Mouse (Mus musculus) thymus, postnatal 0 days (tissue): ENCODE measurements around the gene Nfam1. TPM values are rescaled to one million over a fixed set of nuclear protein-coding genes. Genes with fewer than 3 reads are reported as not detected.
"Not testable (repeated sequence)": the region's sequence is repeated elsewhere in the genome, so short reads cannot be mapped to it uniquely, and the experiment has no call there.

Experiments used
- DNase-seq: peaks from one replicate; pipeline ENCODE4 v3.0.0-alpha.2; 2015; ENCODE audit warnings: low spot score
- polyA plus RNA-seq: library from polyadenylated mRNA; unstranded; fragments of >200 nt; fragmentation: Nextera tagmentation; extraction: Ambion mirVana; gene quantifications from 2 replicates; pipeline ENCODE4 v1.2.1, GENCODE M21; 2015

The Nfam1 gene
- 3.2 and 3.6 TPM in 2 replicates for polyA plus RNA-seq

DNA sequence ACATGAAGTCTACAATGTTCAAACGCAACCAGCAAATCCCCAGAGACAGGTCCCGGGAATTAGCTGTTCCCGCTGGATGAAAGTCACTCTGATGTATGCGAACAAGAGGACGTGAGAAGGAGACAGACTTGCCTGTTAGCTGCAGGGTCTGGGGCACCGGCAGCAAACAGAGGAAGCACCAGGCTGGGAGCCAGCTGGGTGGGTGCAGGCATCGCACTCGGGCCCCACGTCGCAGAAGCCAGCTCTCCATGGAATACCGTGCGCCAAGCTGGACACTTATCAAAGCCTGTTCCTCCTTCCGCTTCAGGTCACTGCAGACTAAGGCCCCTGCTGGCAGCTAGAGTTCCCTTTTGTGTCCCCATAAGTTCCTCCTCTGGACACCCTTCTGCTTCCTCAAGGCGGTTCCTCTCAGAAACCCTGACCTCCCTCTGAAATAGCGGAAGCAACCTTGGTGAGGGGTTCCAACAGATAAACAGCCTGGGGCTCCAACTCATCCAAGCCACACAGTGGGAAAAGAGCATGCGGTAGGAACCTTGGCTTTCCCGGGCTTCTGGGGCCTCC is at the start of gene Nfam1:
Gene Nfam1, minus strand, starts transcription at position 326 of the 561 bp plus-strand sequence.
- DNase-seq: peak; percentile 38

DNA sequence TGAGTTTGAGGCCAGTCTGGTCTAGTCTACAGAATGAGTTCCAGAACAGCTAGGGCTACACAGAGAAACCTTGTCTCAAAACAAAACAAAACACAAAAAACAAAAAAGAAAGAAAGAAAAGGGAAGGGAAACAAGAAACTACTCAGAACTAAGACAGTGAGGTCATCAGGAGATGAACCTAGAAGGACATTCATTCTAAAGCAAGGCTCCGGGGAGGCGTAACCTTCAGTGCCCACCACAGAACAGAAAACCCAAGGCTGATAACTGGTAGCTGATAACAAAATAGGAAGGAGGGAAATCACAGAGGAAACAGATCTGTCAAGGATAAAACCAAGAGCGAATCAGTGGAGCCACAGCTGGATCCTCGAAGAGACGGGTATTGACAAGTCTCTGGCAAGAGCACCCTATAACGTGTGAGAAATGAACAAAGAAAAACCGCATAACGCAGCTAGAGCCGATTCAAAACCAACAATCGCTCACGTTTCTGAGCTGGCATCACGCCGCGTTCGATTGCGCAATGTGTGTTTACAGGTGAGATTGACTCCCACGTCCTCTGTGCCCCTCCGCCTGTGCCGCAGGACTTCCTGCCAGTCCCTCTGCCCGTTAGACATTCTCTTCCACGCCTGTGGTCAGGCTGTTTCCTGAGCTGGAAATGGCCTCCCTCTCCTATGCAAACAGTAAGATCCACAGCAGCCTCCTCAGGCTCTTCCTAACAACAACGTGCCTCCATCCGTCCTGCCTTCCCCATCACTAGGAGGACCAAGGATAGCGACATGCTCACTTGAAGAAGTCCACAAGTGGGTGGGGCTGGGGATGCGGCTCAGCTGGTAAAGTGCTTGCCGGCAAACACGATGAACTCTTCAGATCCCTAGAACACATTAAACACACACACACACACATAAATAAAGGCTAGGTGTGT is 42.8 kb upstream of the Nfam1 start:
- peak; percentile 20 for DNase-seq

DNA sequence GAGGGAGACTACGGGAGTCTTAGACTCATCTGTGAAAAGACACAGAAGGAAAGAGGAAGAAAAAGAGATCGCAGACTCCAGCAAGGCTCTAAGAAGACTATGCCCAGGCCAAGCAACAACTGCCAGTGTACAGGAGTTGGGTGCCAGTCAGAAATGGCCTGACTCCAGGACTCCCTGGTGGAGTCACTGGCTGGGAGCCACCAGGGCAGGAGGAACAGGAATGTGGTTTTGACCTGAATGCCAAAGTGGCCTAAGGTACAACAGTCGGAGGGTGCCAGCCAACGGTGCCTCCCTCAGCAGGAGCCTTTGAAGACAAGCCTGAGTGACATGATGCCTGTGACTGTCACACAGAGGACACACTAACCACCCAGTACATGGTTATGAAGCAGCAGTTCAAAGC is 41.1 kb upstream of the Nfam1 start:
- DNase-seq: no peak

DNA sequence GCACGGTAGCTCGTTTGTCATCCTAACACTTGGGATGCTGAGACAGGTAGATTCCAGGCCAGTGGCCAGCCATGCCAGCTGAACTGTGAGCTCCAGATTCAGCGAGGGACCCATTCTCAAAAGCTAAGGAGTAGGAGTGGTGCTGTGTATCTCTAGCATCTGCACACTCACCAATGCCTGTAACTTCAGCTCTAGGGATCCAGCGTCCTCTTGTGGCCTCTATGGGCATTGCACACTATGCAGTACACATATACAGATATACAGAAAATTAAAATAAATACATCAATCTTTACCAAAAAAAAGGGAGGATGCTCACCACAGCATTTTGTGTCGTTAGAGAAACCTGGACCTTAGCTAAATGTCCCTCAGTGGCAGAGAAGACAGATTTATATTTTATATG is 38.6 kb upstream of the Nfam1 start:
- DNase-seq: no peak

DNA sequence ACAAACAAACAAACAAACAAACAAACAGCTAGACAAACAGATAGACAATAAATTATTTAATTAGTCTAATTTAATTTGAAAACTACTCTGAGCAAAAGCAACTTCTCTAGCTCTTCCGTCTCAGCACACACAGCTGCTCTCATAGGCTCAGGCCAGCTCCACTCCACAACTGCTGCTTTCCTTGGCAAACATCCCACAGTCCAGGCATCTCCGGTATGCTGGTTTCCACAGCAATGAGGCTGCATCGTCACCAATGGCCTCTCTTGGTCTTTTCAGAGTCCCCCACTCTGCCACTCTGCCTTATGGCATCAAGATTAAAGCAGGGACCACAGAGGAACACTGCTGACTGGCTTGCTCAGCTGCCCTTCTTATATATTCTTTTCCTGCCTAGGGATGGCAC is 37.8 kb upstream of the Nfam1 start:
- DNase-seq: no peak

DNA sequence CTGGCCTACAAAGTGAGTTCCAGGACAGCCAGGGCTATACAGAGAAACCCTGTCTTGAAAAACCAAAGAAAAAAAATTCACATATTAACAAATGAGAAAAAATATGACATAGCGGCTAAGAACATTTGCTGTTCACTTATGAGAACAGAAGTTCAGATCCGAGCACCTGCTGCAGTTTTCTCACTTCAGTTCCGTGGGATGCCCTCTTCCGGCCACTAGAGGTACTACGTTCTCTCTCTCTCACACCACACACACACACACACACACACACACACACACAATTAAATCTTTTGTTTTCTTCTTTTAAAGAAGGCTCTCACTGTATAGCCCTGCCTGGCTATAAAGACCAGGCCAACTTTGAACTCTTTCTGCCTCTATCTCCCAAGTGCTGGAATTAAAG is 35.2 kb upstream of the Nfam1 start:
- no peak for DNase-seq

DNA sequence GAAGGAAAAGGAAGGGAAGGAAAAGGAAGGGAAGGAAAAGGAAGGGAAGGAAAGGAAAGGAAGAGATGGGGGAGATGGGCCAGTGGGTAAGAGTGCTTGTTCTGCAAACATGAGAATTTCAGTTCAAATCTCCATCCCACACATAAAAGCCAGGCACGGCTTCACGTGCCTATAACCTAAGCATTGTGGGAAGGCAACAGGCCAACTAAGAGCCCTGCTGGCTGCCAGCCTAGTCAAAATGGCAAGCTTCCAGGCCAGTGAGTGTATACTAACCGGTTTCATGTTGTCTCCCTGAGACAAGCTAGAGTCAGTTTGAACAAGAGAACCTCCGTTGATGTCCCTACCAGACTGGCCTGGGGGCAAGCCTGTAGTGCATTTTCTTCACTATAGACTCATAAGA is 32.4 kb upstream of the Nfam1 start:
- DNase-seq: no peak

DNA sequence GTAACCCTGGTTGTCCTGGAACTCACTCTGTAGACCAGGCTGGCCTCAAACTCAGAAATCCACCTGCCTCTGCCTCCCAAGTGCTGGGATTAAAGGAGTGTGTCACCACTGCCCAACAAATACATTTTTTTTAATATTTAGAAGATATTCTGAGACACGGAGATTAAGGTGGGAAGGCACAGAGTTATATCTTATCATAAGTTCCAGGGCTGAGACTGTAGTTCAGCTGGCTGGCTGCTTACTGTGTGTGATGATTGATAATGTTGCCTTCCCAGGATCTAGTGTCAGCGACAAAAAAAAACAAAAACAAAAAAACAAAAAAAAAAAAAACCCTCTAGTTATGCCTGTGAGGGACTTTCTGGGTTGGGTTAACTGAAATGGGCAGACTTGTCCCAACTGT is 29.5 kb upstream of the Nfam1 start:
- DNase-seq: not testable (repeated sequence)

DNA sequence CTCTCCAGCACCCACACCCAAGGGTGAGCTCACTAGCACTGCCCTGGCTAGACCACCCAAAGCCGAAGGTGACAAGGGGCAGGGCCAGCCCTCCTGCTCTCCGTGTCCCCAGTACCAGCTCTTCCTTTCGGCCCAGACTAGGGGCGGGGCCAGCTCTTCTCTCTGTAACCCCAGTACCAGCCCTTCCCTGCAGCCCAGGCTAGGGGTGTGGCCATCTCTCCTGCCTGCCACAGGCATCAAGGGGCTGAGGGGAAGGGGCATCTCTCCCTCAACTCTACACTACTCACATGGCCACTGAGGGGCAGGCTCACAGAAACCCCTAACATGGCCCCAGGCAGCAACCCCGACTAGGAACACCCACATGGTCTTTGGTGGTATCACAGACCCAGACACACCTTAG is 28.6 kb upstream of the Nfam1 start:
- no peak for DNase-seq

DNA sequence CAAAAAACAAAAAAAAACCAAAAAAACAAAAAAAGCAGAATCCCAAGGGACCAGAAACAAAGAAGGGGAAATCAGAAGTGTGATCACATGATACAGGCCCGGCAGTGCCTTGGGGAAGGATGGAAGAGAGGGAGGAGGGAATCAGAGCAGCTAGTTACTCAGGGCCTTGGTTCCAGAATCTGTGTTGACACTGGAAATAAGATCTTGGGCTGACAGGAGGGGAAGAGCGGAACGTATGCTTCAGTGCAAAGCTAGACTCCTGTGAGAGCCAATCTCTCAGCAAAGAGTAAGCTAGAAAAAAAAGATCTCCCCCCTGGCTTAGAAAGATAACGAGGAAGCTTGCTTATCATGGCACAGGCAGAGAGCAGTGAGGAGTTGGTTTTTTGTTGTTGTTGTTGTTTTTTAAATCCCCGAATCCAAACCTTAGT is 26.1 kb upstream of the Nfam1 start:
- no peak for DNase-seq

DNA sequence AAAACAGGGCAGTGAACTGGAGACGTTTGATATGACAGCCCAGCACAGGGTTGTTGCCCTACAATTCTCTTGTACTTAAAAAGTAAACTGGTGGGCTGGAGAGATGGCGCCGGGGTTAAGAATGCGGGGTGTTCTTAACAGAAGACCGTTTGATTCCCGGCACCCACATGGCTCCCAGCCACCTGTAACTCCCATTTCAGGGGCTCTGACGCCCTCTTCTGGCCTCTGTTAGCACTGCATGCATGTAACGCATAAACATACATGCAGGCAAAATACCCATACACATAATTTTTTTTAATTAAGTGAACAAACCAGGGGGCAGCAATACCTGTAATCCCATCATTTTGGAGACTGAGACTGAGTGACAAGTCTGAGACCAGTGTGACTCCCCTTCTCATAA is 24.4 kb upstream of the Nfam1 start:
- no peak for DNase-seq

DNA sequence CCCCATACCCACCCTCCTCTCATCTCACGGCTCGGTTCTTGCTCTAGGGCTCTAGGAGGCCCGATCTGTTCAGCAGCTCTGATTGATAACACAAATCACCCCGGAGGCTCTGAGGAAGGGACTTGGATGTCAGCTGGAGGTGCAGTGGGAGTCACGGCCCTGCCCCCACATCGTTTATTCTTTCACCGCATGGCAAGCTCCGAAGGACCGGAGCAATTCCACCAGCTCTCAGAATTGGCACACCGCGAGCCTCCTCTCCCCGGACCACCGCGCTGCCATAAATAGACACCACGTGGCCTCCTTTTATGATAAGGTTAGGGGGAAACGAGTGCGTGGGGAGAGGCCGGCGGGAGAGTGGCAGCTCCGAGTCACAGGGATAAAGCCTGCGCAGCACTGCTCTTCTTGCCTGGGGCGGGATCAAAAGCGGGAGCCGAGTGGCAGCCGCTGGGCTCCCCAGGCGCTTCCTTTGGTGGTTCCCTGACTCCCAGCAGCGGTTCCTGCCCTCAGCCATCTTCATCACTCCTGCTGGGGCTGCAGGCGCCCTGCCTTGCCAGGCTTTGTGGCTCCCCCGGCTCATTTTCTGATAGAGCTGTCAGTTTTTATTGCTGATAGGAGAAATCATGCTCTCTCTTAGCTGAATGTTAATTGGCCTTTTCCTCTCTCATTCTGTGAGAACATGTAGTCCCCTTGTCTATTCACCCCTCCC is 23.4 kb upstream of the Nfam1 start:
- no peak for DNase-seq

DNA sequence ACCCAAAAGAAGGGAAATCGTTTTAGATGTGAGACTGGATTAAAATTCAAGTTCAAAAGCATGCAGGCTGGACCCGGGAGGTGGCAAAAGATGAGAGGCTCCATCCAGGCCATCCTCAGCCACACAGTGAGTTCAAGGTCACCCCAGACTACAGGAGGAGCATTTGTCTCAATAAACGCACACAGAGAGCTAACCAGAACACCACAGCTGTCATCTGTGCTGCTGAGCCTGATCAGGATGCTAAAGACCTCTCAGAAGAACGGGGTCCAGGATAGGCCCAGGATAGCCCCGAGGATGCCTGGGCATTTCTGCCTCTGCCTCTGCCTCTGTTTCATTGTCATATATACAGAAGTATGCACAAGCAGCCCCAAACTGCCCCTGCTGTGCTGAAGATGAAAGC is 22.5 kb upstream of the Nfam1 start:
- DNase-seq: no peak

DNA sequence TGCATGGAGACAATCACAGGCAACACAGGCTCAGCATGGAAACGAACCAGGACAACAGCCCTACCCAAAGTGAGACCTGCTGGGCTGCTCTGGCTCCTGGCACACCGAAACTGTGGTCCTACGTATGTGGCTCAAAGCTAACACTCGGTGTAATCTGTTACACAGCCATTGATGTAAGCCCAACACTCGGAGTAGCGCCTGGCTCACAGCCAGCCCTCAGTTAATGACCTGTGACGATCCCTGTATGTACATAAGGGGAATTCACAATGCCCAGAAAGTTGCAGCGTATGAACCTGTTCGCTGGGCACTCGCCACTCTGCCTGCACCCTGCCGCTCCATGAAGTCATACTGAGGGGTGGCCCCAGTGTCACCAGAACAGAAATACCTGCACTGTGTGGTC is 20.2 kb upstream of the Nfam1 start:
- DNase-seq: no peak

DNA sequence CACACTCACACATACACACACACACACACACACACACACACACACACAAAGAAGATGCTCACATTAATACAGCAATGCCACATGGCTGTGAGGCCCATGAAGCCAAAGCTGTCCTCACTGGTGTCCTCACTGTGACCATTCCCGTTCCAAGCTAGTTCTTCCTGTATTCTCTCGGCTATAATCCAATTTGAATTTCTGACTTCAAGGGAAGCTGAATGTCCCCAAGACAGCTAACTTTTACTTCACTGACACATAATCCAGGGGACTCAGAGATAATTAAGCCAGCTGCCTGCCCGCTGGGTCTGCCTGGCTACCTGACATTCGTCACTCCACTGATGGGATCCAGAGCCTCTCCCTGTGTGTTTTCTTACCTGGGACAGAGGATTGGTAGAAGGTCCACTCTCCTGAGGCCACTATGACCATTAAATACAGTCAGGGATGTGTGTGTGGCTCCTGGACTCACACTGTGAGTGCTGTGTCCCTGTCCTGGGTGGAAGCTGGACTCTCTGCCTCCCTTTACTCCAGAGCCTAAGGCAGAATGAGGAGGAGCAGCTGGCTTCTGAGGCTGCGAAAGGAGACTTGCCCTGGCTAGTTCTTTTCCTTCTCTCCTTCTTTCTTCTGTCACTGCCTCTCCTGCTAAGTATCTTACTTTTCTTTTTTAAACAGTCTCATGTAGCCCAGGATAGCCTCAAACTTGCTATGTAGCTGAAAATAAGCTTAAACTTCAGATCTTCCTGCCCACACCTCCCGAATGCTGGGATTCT is 19.4 kb upstream of the Nfam1 start:
- no peak for DNase-seq

DNA sequence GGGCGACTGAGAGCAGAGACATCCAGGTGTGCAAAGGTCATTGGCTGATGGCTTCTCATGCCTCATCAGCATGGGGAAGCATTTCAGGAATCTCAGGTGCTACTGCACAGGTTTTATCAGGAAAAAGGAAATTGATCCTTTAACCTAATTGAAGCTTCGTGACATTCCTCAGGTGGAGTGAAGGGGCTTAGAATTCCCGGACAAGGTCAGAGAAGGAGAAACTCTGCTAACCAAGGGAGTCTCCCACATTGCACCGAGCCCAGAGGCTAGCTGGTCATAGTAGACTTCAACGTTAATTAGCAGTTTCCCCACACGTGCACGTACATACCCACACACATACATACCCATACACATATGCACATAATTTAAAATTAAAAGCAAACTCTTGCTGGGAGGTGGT is 13.6 kb upstream of the Nfam1 start:
- no peak for DNase-seq

DNA sequence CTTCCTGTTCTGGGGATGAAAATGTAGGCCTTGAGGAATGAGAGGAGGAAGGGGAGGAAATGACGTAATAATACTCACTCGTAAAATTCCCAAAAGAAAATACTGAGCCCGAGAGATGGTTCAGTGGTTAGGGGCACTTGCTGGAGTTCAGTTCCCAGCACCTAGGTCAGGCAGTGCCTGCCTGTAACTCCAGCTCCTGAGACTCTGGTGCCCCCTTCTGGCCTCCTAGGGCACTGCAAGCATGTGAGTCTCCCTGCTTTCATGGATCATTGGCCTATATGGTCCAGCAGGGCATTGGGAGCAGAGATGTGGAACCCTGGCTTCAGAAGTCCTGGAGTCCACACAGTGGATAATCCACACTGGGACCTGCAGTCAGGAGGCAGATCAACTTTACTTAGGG is 13.2 kb upstream of the Nfam1 start:
- DNase-seq: no peak

DNA sequence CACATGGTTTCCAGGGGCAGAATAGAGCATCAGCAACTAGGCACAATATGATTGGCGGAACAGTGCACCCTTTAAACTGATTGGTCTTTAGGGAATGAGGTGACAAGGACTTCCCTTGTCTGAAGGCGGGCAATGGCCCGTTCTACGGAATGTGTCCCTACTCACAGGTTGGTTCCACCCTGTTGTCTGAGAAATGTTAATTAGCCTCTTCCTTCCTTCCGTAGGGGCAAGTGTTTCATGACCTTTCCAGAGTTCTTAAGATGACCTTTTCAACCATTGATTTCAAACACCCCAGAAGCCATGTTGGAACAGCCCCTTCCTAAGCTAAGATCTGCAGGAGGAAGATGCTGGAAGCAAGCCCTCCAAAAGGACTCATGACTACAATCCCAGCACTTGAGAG is 12.5 kb upstream of the Nfam1 start:
- not testable (repeated sequence) for DNase-seq

DNA sequence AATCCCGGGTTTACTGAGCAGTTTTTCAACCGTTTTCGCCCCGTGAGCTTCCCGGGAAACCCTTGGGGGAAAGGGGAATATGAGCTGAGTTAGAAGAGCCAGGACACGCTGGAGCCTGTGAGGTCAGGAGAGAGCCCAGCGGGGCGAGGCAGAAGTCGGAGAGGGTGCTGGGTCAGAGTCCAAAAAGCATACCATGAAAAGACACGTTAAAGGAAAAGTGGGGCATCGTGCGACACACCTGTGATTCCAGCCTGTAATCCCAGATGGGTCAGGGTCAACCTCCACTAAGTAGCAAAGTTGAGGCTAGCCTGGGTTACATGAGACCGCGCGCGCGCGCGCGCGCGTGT is 10.2 kb upstream of the Nfam1 start:
- no peak for DNase-seq

DNA sequence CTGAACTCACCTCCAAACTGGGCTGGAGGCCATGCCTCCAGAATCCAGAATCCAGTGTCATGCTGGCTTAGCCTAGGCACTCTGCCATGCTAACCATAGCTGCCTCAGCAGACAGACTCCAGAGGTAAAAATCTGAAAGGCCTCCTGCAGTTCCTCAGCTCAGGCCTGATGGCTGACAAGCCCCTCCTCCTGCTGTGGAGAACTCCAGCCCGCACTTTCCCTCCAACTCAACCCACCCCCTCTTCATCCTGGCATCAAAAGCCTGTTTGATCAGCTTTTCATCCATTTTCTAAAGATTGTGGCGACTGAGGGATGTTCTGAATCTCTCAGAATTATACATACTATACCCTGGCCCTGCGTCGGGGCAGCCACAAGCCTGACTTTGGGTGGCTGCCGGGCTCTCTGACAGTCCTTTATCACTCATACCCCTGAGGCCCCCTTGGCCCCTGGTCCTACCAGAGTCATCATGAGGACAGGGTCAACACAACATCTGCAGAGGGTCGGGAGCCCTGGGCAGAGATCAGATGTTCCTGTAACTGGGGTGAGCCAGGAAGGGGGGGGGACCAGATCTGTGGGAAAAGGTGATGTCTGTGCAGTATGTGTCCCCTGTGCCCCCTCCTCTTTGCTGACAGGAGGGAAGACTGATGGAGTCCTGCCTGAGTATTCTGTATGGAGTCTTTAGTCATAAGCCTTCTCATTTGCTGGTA is 9.7 kb upstream of the Nfam1 start:
- DNase-seq: peak; percentile 68

DNA sequence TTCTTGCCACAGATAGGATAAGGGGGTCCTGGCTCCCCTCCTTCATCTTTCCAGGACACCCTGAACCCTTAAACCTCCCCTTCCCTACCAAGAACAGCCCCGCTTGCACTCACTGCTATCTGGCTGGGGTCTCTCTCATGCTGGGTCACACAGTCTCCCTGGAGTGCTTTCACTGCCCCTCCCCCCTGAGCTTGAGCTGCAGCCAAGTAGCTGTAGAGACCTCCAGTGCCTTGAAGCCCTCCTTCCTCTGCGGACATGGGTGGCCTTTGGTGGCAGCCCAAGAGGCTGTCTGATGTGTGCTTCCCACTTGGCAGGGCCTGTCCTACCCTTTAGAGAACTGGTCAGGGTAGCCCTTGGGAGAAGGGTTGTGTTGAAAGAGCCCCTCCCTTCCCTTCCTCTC is 7.0 kb upstream of the Nfam1 start:
- DNase-seq: no peak
